Mouse (Mus musculus) cerebellum, adult 2 months (tissue): ENCODE data around the gene Prrg2.

Experiments
- CTCF ChIP-seq: fragments of 200-500 bp; IDR thresholded peaks from 2 replicates; pipeline ENCODE4 v1.5.1; 2011; ENCODE audit warnings: low read depth, mild to moderate bottlenecking, control low read depth, low read length, moderate library complexity, borderline replicate concordance; ENCODE audit not compliant: insufficient read depth
- POLR2A ChIP-seq: fragments of 200-500 bp; IDR thresholded peaks from 2 replicates; pipeline ENCODE4 v1.6.1; 2011; ENCODE audit warnings: low read length, control low read depth, borderline replicate concordance; ENCODE audit not compliant: insufficient read depth

GRCm38 (mm10) chr7:45062239-45062835, at the start of gene Prrg2, which contains the start of gene Nosip:
- no peak for TF ChIP-seq CTCF
- peak; percentile 27; the same call in 1 of the 2 replicates for TF ChIP-seq POLR2A
